Mouse (Mus musculus) kidney, embryonic 14.5 days (tissue): ENCODE results near the gene Btbd8. TPM values are rescaled to one million over a fixed set of nuclear protein-coding genes. Genes with fewer than 3 reads are reported as not detected.

Experiments
- ATAC-seq: fragments of 200-750 bp; cut with Nextera tagmentation; 2 replicates; pipeline ENCODE4 v1.8.0; 2017; ENCODE audit warnings: moderate number of reproducible peaks, mild to moderate bottlenecking, moderate TSS enrichment, moderate library complexity; ENCODE audit not compliant: low FRiP score, low TSS enrichment
- H3K27ac ChIP-seq: fragments of 300-500 bp; sonication (generic); 2 replicates; pipeline ENCODE4 v1.5.1; 2014; ENCODE audit warnings: low read depth, mild to moderate bottlenecking, low read length, moderate library complexity, mixed read lengths
- H3K27me3 ChIP-seq: fragments of 300-500 bp; sonication (generic); 2 replicates; pipeline ENCODE4 v1.6.1; 2014; ENCODE audit warnings: mild to moderate bottlenecking, low read length; ENCODE audit not compliant: control insufficient read depth, insufficient read depth
- H3K36me3 ChIP-seq: fragments of 300-500 bp; sonication (generic); 2 replicates; pipeline ENCODE4 v1.6.1; 2014; ENCODE audit warnings: low read length, mixed read lengths; ENCODE audit not compliant: control insufficient read depth, insufficient read depth
- H3K4me1 ChIP-seq: fragments of 300-500 bp; sonication (generic); 2 replicates; pipeline ENCODE4 v1.6.1; 2014; ENCODE audit warnings: low read length, mixed read lengths; ENCODE audit not compliant: control insufficient read depth, insufficient read depth
- H3K4me2 ChIP-seq: fragments of 300-500 bp; sonication (generic); replicated peaks from 2 replicates; pipeline ENCODE4 v1.6.1; 2014; ENCODE audit warnings: low read depth, mild to moderate bottlenecking, low read length
- H3K4me3 ChIP-seq: fragments of 300-500 bp; sonication (generic); 2 replicates; pipeline ENCODE4 v1.5.1; 2014; ENCODE audit warnings: mild to moderate bottlenecking, low read length
- H3K9ac ChIP-seq: fragments of 300-500 bp; sonication (generic); 2 replicates; pipeline ENCODE4 v1.6.1; 2014; ENCODE audit warnings: low read depth, mild to moderate bottlenecking, low read length, moderate library complexity
- H3K9me3 ChIP-seq: fragments of 300-500 bp; sonication (generic); 2 replicates; pipeline ENCODE4 v1.6.1; 2016; ENCODE audit warnings: low read length; ENCODE audit not compliant: control insufficient read depth
- WGBS: fragments of 180-500 bp; shearing (Covaris S2); extraction: QIAGEN DNeasy Blood & Tissue Kit; methylation state at CpG from one replicate; pipeline ENCODE4 v1.1.7; 2014; 5-methylcytosine and 5-hydroxymethylcytosine counted together
- polyA plus RNA-seq: library from polyadenylated mRNA; unstranded; fragments of >200 nt; fragmentation: Nextera tagmentation; extraction: Ambion mirVana; gene quantifications from 2 replicates; pipeline ENCODE4 v1.2.1, GENCODE M21; 2014

Gene Btbd8
- polyA plus RNA-seq, 1 experiment from 2014 or later, result 4.1 TPM

DNA sequence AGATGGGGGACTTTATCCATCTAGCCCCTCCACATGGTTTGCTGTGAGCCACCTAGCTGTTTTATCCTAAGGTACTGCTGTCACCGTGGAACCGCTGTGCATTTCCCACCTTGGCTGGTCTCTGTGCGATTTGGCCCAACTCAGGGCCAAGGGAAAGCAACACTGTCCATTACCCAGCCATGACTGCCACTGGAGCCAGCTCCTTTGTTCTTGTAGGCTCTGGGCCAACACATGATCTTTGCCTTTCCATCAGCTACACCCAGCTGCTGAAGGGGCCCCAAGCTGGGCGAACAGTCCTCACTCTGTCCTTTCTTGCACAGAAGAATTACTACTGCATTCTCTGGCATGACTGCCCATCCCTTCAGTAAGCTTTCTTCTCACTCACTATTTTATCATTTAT is 80.8 kb downstream of the Btbd8 start:
- Histone ChIP-seq H3K9ac (no peak overlapping the region), H3K4me3 (no peak overlapping the region), H3K27me3 (no peaks in the 10 kb centered on the region), H3K9me3 (no peaks in the 10 kb centered on the region), H3K27ac (no peak overlapping the region), H3K4me1 (no peaks in the 10 kb centered on the region), H3K4me2 (no peak overlapping the region), H3K36me3 (no peaks in the 10 kb centered on the region)
- WGBS, result 90% methylated on average over 4 of the region's 4 CpGs
- ATAC-seq, result no peak

DNA sequence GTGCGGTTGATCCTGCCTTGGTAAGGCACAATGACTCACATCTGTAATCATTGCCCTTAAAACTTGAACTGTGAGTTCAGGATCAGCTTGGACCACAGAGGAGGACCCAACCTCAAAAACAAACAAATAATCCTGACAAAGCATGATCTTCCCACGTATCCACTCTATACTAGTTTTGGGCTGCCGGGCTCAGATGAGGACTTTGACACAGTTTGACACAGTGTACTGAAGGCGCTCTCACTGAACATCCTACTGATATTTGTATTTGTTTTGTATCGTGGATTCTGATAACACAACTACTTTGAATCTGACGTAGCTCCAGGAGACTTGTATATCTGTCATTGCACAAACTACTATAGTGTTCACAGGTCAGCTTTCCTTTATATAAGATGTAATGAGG is 83.6 kb downstream of the Btbd8 start:
- no peak overlapping the region for H3K9ac ChIP-seq
- no peak overlapping the region for H3K4me3 ChIP-seq
- no peaks in the 10 kb centered on the region for H3K4me1 ChIP-seq
- H3K27me3 ChIP-seq, result no peaks in the 10 kb centered on the region
- H3K36me3 ChIP-seq, result no peaks in the 10 kb centered on the region
- ATAC-seq, result no peak
- no peak overlapping the region for H3K4me2 ChIP-seq
- WGBS, result 94% methylated on average over 6 of the region's 6 CpGs
- H3K9me3 ChIP-seq, result no peaks in the 10 kb centered on the region
- H3K27ac ChIP-seq, result no peak overlapping the region

DNA sequence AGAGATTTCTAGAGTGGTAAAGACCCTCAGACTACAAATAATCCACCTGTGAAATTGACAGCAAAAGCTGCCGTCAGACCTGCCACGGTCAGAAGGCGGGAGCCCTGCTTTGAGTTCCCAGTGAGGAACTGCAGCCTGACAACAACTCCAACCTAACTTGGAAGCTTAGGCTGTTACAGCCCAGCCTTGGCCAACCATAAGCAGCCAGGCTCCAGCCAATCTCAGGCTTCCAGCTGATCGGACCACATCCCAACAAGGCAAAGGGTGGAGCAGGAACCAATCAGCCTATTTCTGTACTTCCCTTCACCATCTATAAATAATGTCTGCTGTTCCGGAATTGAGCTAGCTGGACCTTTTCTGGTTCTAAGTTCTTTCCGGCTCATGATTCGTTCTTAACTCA is 84.1 kb downstream of the Btbd8 start:
- ATAC-seq, result no peak
- 77% methylated on average over 7 of the region's 7 CpGs for WGBS
- no peaks in the 10 kb centered on the region for H3K4me1 ChIP-seq
- H3K36me3 ChIP-seq, result no peaks in the 10 kb centered on the region
- no peak overlapping the region for H3K27ac ChIP-seq
- no peak overlapping the region for H3K4me2 ChIP-seq
- no peak overlapping the region for H3K4me3 ChIP-seq
- no peaks in the 10 kb centered on the region for H3K9me3 ChIP-seq
- H3K27me3 ChIP-seq, result no peaks in the 10 kb centered on the region
- no peak overlapping the region for H3K9ac ChIP-seq

DNA sequence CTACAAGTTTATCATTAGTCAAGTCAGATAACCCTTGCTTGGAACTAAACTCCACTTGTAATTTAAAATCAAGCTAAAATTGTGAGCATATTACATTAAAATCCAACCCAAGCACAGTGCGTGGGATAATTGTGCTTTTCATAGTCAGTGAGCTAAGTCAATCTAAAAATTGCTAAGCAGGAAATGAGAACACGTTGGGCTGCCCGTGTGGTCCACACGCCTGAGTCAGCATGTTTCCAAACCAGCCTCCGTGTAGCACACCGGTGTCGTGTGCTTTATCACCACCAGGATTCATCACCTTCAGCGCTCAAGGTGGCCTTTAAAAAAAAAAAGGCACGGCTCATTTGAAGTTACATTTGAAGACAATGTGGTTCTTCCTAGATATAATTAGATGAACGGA is 86.5 kb downstream of the Btbd8 start:
- H3K36me3 ChIP-seq, result no peaks in the 10 kb centered on the region
- no peaks in the 10 kb centered on the region for H3K27me3 ChIP-seq
- no peak overlapping the region for H3K4me3 ChIP-seq
- no peaks in the 10 kb centered on the region for H3K9me3 ChIP-seq
- H3K4me1 ChIP-seq, result no peaks in the 10 kb centered on the region
- no peak for ATAC-seq
- H3K27ac ChIP-seq, result no peak overlapping the region
- no peak overlapping the region for H3K4me2 ChIP-seq
- H3K9ac ChIP-seq, result no peak overlapping the region
- 82% methylated on average over 10 of the region's 10 CpGs for WGBS

DNA sequence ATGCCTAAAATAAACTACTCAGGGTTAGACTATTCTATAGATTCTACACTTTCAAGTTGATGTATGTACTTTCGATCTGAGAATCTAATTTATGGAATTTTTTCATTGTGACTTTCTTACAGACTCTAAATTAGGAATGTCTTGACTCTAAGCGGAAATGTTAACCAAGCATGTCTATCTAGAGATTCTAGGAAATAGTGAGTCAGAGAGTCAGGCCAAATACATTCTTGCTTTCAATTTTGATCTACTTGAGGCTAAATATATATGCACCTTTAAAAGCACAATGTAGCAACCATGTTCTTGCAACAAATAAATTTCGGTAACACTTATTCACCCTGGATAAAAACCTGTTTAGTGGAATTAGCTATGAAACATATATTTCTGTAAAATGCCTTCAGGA is 91.1 kb downstream of the Btbd8 start:
- H3K4me1 ChIP-seq, result no peaks in the 10 kb centered on the region
- H3K9ac ChIP-seq, result no peak overlapping the region
- no peak overlapping the region for H3K4me2 ChIP-seq
- 78% methylated on average over 3 of the region's 3 CpGs for WGBS
- no peaks in the 10 kb centered on the region for H3K9me3 ChIP-seq
- H3K27ac ChIP-seq, result no peak overlapping the region
- no peaks in the 10 kb centered on the region for H3K27me3 ChIP-seq
- no peaks in the 10 kb centered on the region for H3K36me3 ChIP-seq
- ATAC-seq, result no peak
- H3K4me3 ChIP-seq, result no peak overlapping the region

DNA sequence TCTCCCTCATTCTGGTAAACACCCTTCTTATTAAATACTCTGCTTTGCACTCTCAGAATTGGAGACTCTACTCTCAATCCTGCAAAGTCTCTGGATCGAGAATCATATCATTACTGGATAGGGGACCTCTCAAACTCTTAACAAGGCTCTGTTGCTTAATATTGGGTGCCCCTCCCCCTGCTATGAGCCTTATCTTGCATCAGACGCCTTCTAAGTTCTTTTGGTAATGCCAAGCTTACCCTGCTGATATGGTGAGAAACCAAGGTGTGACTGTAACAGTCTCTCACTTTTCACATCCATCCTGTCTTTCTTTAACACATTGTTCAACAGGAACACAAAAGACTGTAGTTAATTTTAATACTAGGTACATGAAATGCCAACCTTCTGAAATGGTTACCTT is 95.8 kb downstream of the Btbd8 start:
- Histone ChIP-seq H3K27me3 (no peaks in the 10 kb centered on the region), H3K9me3 (no peaks in the 10 kb centered on the region), H3K9ac (no peak overlapping the region), H3K4me2 (no peak overlapping the region), H3K4me1 (no peaks in the 10 kb centered on the region), H3K27ac (no peak overlapping the region), H3K36me3 (no peaks in the 10 kb centered on the region), H3K4me3 (no peak overlapping the region)
- no peak for ATAC-seq
- WGBS, result 64% methylated on average over 2 of the region's 2 CpGs

DNA sequence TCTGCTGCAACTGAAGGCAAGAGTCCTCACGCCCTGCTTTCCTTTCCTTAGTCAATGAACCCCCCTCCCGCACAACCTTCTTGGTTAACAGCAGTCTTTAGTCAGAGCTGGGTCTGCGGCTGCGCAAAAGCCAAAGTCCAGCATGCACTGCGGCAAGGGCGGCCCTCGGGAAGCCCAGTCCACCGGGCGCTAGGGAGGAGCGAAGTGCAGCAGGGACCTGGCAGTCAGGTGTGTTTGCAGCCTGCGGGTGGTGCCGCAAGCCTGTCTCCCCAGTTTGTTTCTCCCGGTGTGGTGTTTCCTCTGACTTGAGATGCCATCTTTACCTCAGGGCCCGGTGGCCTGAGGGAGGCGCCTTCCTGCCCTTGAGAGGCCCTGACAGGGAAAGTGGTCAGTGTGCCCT is 96.8 kb downstream of the Btbd8 start, which contains the start of gene 1700028K03Rik:
TSS of gene 1700028K03Rik (plus strand) at position 129 of the 400 bp plus-strand sequence.
- no peaks in the 10 kb centered on the region for H3K4me1 ChIP-seq
- 75% methylated on average over 15 of the region's 15 CpGs for WGBS
- no peak within 1 kb of the TSS for H3K4me3 ChIP-seq
- no peaks in the 10 kb centered on the region for H3K36me3 ChIP-seq
- no peak within 1 kb of the TSS for H3K27ac ChIP-seq
- no peak within 1 kb of the TSS for H3K9ac ChIP-seq
- no peak within 1 kb of the TSS for H3K4me2 ChIP-seq
- H3K9me3 ChIP-seq, result no peaks in the 10 kb centered on the region
- ATAC-seq, result no peak
- no peaks in the 10 kb centered on the region for H3K27me3 ChIP-seq

DNA sequence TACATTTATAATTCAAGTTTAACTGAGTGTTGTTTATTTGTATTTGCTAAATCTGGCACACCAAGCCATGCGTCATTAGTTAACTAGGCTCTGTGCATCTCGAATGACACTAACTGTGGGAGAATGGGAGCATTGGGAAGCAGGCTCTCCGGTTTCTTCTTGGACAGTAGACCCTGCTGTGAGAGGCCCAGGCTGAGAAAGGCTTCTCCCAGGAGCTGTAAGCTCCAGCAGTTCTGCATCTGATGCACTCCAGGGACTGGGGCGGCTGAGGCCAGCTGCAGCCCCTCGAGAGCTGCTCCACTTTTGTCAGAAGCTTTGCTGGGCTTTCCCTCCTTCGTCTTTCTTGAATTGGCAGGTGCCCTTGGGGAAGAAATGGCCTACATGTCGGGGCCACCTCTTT is 103.9 kb downstream of the Btbd8 start:
- Histone ChIP-seq H3K36me3 (no peaks in the 10 kb centered on the region), H3K4me2 (no peak overlapping the region), H3K4me1 (no peaks in the 10 kb centered on the region), H3K27ac (no peak overlapping the region), H3K4me3 (no peak overlapping the region), H3K9me3 (no peaks in the 10 kb centered on the region), H3K9ac (no peak overlapping the region), H3K27me3 (no peaks in the 10 kb centered on the region)
- peak; percentile 85 for ATAC-seq
- WGBS, result 27% methylated on average over 7 of the region's 7 CpGs

DNA sequence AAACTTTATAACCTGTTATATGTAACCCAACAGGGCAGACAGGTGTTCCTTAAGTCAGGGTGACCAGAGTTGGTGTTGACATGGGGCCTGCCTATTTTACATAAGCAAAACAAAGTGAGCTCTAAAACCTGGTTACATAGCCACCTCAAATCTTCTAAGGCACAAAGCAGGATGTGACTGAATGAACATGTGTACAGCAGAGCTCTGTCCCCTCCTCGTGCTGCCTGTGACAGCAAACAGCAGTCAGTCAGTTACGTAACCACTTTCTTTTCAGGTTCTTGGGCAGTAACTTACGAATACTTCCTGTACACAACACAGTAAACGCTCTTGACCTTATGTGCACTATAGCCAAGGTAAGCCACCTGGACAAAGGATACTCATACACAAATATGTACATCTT is 108.1 kb downstream of the Btbd8 start:
- 88% methylated on average over 4 of the region's 4 CpGs for WGBS
- H3K9ac ChIP-seq, result no peak overlapping the region
- no peak overlapping the region for H3K4me2 ChIP-seq
- no peaks in the 10 kb centered on the region for H3K9me3 ChIP-seq
- ATAC-seq, result no peak
- H3K4me1 ChIP-seq, result no peaks in the 10 kb centered on the region
- no peaks in the 10 kb centered on the region for H3K27me3 ChIP-seq
- peaks cover 12% of the 10 kb centered on the region for H3K36me3 ChIP-seq
- no peak overlapping the region for H3K27ac ChIP-seq
- H3K4me3 ChIP-seq, result no peak overlapping the region

DNA sequence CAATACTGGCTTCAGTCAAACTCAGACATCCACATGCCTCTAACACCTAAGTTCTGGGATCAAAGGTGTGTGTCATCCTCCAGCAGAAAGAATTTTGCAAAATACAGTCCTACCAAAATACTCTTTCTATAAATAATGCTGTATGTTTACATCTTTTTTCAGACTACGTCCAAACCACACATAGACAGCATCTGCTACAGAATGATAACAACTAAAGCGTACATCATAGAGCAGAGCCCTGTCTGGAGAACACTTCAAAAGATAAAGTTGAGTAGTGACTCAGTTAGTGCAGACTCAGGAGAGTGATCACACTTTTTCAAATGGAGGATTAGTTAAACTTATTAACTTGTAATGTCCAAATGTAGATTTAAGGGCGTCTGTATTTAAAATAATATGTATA is 110.2 kb downstream of the Btbd8 start:
- ATAC-seq, result no peak
- Histone ChIP-seq H3K9me3 (no peaks in the 10 kb centered on the region), H3K27ac (no peak overlapping the region), H3K36me3 (peaks cover 21% of the 10 kb centered on the region), H3K4me2 (no peak overlapping the region), H3K27me3 (no peaks in the 10 kb centered on the region), H3K4me3 (no peak overlapping the region), H3K9ac (no peak overlapping the region), H3K4me1 (no peaks in the 10 kb centered on the region)
- 89% methylated on average over 3 of the region's 3 CpGs for WGBS
